Mouse (Mus musculus) embryonic facial prominence, embryonic 12.5 days (tissue): ENCODE results near the gene Katnb1. TPM values are rescaled to one million over a fixed set of nuclear protein-coding genes. Genes with fewer than 3 reads are reported as not detected.

ENCODE experiments used
- polyA plus RNA-seq: library from polyadenylated mRNA; unstranded; fragments of >200 nt; fragmentation: Nextera tagmentation; extraction: Ambion mirVana; gene quantifications from 2 replicates; pipeline ENCODE4 v1.2.1, GENCODE M21; 2016

Gene Katnb1
- polyA plus RNA-seq, 1 experiment from 2014 or later = 30.9 TPM

Other genes with a start within 250 kb of the Katnb1 start
- 61.8 and 66.3 TPM in 2 replicates for gene Coq9, start 242.9 kb upstream of the Katnb1 start, polyA plus RNA-seq
- 141 and 144 TPM in 2 replicates for gene Ciapin1, start 242.8 kb upstream of the Katnb1 start, polyA plus RNA-seq
- gene Polr2c, start 223.7 kb upstream of the Katnb1 start, polyA plus RNA-seq = 145 and 154 TPM in 2 replicates
- gene Dok4, start 204.9 kb upstream of the Katnb1 start, polyA plus RNA-seq = 23.0 and 25.1 TPM in 2 replicates
- gene Ccdc102a, start 163.1 kb upstream of the Katnb1 start, polyA plus RNA-seq = 51.5 and 51.9 TPM in 2 replicates
- gene Adgrg5, start 157.5 kb upstream of the Katnb1 start, polyA plus RNA-seq = 0.05 TPM in 1 of 2 replicates, not detected in the other
- 22.3 and 28.2 TPM in 2 replicates for gene Adgrg1, start 106.4 kb upstream of the Katnb1 start, polyA plus RNA-seq
- gene Adgrg3, start 63.5 kb upstream of the Katnb1 start, polyA plus RNA-seq = 2.9 and 3.9 TPM in 2 replicates
- 0.17 TPM in 1 of 2 replicates, not detected in the other for gene Drc7, start 26.1 kb upstream of the Katnb1 start, polyA plus RNA-seq
- 11.7 and 15.1 TPM in 2 replicates for gene Kifc3, start 121.6 kb downstream of the Katnb1 start, polyA plus RNA-seq
- gene Cngb1, start 225.4 kb downstream of the Katnb1 start, polyA plus RNA-seq = 0.13 and 0.17 TPM in 2 replicates
- 0.99 TPM in 1 of 2 replicates, not detected in the other for gene Tepp, start 229.4 kb downstream of the Katnb1 start, polyA plus RNA-seq